Mouse (Mus musculus) limb, embryonic 14.5 days (tissue): ENCODE data around the gene Samd4. TPM values are rescaled to one million over a fixed set of nuclear protein-coding genes. Genes with fewer than 3 reads are reported as not detected.

ENCODE experiments used
- ATAC-seq: fragments of 200-750 bp; cut with Nextera tagmentation; 2 replicates; pipeline ENCODE4 v1.8.0; 2017; ENCODE audit warnings: low read depth, moderate number of reproducible peaks, moderate TSS enrichment; ENCODE audit not compliant: low FRiP score
- DNase-seq: peaks from one replicate; pipeline ENCODE4 v3.0.0-alpha.2; 2015; ENCODE audit warnings: low spot score
- H3K27ac ChIP-seq: fragments of 300-500 bp; sonication (generic); replicated peaks from 2 replicates; pipeline ENCODE4 v1.5.1; 2014; ENCODE audit warnings: low read depth, mild to moderate bottlenecking, low read length, moderate library complexity, mixed read lengths
- H3K27me3 ChIP-seq: fragments of 300-500 bp; sonication (generic); 2 replicates; pipeline ENCODE4 v1.6.1; 2014; ENCODE audit warnings: low read length, mixed read lengths; ENCODE audit not compliant: control insufficient read depth, insufficient read depth
- H3K36me3 ChIP-seq: fragments of 300-500 bp; sonication (generic); 2 replicates; pipeline ENCODE4 v1.6.1; 2014; ENCODE audit warnings: mild to moderate bottlenecking, low read length, moderate library complexity, mixed read lengths; ENCODE audit not compliant: control insufficient read depth, insufficient read depth
- H3K4me1 ChIP-seq: fragments of 300-500 bp; sonication (generic); 2 replicates; pipeline ENCODE4 v1.6.1; 2014; ENCODE audit warnings: antibody characterized with exemption, low read length, mixed read lengths; ENCODE audit not compliant: control insufficient read depth, insufficient read depth
- H3K4me2 ChIP-seq: fragments of 300-500 bp; sonication (generic); replicated peaks from 2 replicates; pipeline ENCODE4 v1.6.1; 2014; ENCODE audit warnings: low read depth, mild to moderate bottlenecking, low read length, moderate library complexity; ENCODE audit not compliant: severe bottlenecking
- H3K4me3 ChIP-seq: fragments of 300-500 bp; sonication (generic); replicated peaks from 2 replicates; pipeline ENCODE4 v1.5.1; 2014; ENCODE audit warnings: low read length
- H3K9ac ChIP-seq: fragments of 300-500 bp; sonication (generic); 2 replicates; pipeline ENCODE4 v1.6.1; 2014; ENCODE audit warnings: mild to moderate bottlenecking, low read depth, low read length, moderate library complexity; ENCODE audit not compliant: severe bottlenecking
- H3K9me3 ChIP-seq: fragments of 300-500 bp; sonication (generic); 2 replicates; pipeline ENCODE4 v1.6.1; 2016; ENCODE audit warnings: low read length; ENCODE audit not compliant: control insufficient read depth
- POLR2A ChIP-seq: fragments of 200-500 bp; IDR thresholded peaks from 2 replicates; pipeline ENCODE4 v1.8.0; 2012; ENCODE audit warnings: inconsistent platforms, mild to moderate bottlenecking, moderate library complexity, borderline replicate concordance; ENCODE audit not compliant: insufficient read depth, insufficient read length; ENCODE audit errors: extremely low read depth
- WGBS: fragments of 180-500 bp; shearing (Covaris S2); extraction: QIAGEN DNeasy Blood & Tissue Kit; methylation state at CpG from one replicate; pipeline ENCODE4 v1.1.7; 2014; 5-methylcytosine and 5-hydroxymethylcytosine counted together
- polyA plus RNA-seq, 2 experiments: library from polyadenylated mRNA; depleted of rRNA in 1 of 2; stranded (reverse) in 1 of 2; unstranded in 1 of 2; fragments of >200 nt; fragmentation: Nextera tagmentation in 1 of 2; extraction: Ambion mirVana in 1 of 2; gene quantifications; 2 replicates each; pipeline versions ENCODE4 v1.2.1 to v1.2.3; 2012 to 2014

Gene Samd4
- polyA plus RNA-seq, 2 experiments: 9.6 to 23.9 TPM

GRCm38 (mm10) chr14:46849769-46850168, 32.9 kb upstream of the Samd4 start:
- peaks cover 18% of the 10 kb centered on the region for H3K36me3 ChIP-seq
- ATAC-seq (no peak), DNase-seq (no peak)
- no peaks in the 10 kb centered on the region for H3K9me3 ChIP-seq
- no peak overlapping the region for H3K27ac ChIP-seq
- H3K4me3 ChIP-seq: no peak overlapping the region
- H3K4me2 ChIP-seq: no peak overlapping the region
- whole genome bisulfite sequencing: 92% methylated on average over 1 of the region's 1 CpGs
- no peak overlapping the region for H3K9ac ChIP-seq
- no peak for TF ChIP-seq POLR2A
- H3K27me3 ChIP-seq: no peaks in the 10 kb centered on the region
- no peaks in the 10 kb centered on the region for H3K4me1 ChIP-seq

- no peaks in the 10 kb centered on the region for H3K9me3 ChIP-seq
- H3K4me3 ChIP-seq: no peak overlapping the region
- H3K9ac ChIP-seq: no peak overlapping the region
- ATAC-seq (no peak), DNase-seq (no peak)
- TF ChIP-seq POLR2A: no peak
- no peaks in the 10 kb centered on the region for H3K27me3 ChIP-seq
- WGBS: 89% methylated on average over 11 of the region's 11 CpGs
- H3K4me1 ChIP-seq: no peaks in the 10 kb centered on the region
- H3K36me3 ChIP-seq: peaks cover 15% of the 10 kb centered on the region; the same call in 1 of the 2 replicates
- no peak overlapping the region for H3K4me2 ChIP-seq
- H3K27ac ChIP-seq: no peak overlapping the region
These were observed 29.0 kb upstream of the Samd4 start for GRCm38 (mm10) chr14:46853677-46854076.

GRCm38 (mm10) chr14:46862922-46863321, 19.7 kb upstream of the Samd4 start:
- Histone ChIP-seq H3K4me1 (no peaks in the 10 kb centered on the region), H3K4me2 (no peak overlapping the region), H3K9ac (no peak overlapping the region), H3K27ac (no peak overlapping the region), H3K4me3 (no peak overlapping the region), H3K9me3 (no peaks in the 10 kb centered on the region), H3K27me3 (no peaks in the 10 kb centered on the region), H3K36me3 (no peaks in the 10 kb centered on the region)
- 90% methylated on average over 5 of the region's 5 CpGs for WGBS
- TF ChIP-seq POLR2A: no peak
- DNase-seq: no peak
- ATAC-seq: no peak

GRCm38 (mm10) chr14:46880935-46881334, 1.7 kb upstream of the Samd4 start:
- H3K4me3 ChIP-seq: 0 out of 2 replicates have a peak overlapping the region, but pooled peaks have one; percentile 81
- no peaks in the 10 kb centered on the region for H3K9me3 ChIP-seq
- peak overlapping the region; percentile 92 for H3K4me2 ChIP-seq
- TF ChIP-seq POLR2A: no peak
- DNase-seq (peak; percentile 67), ATAC-seq (no peak)
- no peaks in the 10 kb centered on the region for H3K27me3 ChIP-seq
- peaks cover 15% of the 10 kb centered on the region for H3K4me1 ChIP-seq
- 5% methylated on average over 10 of the region's 10 CpGs for WGBS
- H3K9ac ChIP-seq: no peak overlapping the region
- no peaks in the 10 kb centered on the region for H3K36me3 ChIP-seq
- H3K27ac ChIP-seq: no peak overlapping the region

GRCm38 (mm10) chr14:46881581-46882430, 848 bp upstream of the Samd4 start:
- Histone ChIP-seq H3K27me3 (no peaks in the 10 kb centered on the region), H3K4me2 (peak overlapping the region; percentile 92), H3K9me3 (no peaks in the 10 kb centered on the region), H3K4me1 (peaks cover 19% of the 10 kb centered on the region), H3K27ac (peak overlapping the region; percentile 96), H3K4me3 (peak overlapping the region; percentile 81), H3K9ac (peak overlapping the region; percentile 94), H3K36me3 (0 out of 2 replicates have a peak, but pooled peaks cover under 1% of the 10 kb centered on the region)
- ATAC-seq: peak; percentile 6; the same call in 1 of the 2 replicates
- WGBS: 2% methylated on average over 38 of the region's 40 CpGs
- peak; percentile 54 for DNase-seq
- no peak for TF ChIP-seq POLR2A
